Mouse (Mus musculus) adrenal gland, adult 2 months (tissue): ENCODE measurements around the gene 9930022D16Rik. TPM values are rescaled to one million over a fixed set of nuclear protein-coding genes. Genes with fewer than 3 reads are reported as not detected.

Experiments used
- DNase-seq: peaks from one replicate; pipeline ENCODE4 v3.0.0; 2021
- polyA plus RNA-seq: library from polyadenylated mRNA; depleted of rRNA; stranded (reverse); fragments of >200 nt; gene quantifications from 2 replicates; pipeline ENCODE4 v1.2.3, GENCODE M21; 2012
- total RNA-seq, 2 experiments: library from RNA; stranded (reverse); gene quantifications; 2 replicates each; pipeline ENCODE4 v1.2.3; 2021

Gene 9930022D16Rik
- total and polyA plus RNA-seq, 3 experiments, result not detected

GRCm38 (mm10) chr11:109417472-109418040 is 3.8 kb downstream of the 9930022D16Rik start:
- DNase-seq, result no peak

- no peak for DNase-seq
Observed at GRCm38 (mm10) chr11:109419461-109419860, 5.7 kb downstream of the 9930022D16Rik start.

- no peak for DNase-seq
Observed at GRCm38 (mm10) chr11:109419961-109420566, 6.3 kb downstream of the 9930022D16Rik start.

- DNase-seq, result no peak
Observed at GRCm38 (mm10) chr11:109420567-109420962, 6.8 kb downstream of the 9930022D16Rik start.

GRCm38 (mm10) chr11:109421205-109421604 is 7.5 kb downstream of the 9930022D16Rik start:
- DNase-seq, result no peak

GRCm38 (mm10) chr11:109422263-109422662 is 8.5 kb downstream of the 9930022D16Rik start:
- no peak for DNase-seq

GRCm38 (mm10) chr11:109423294-109423693 is 9.6 kb downstream of the 9930022D16Rik start:
- no peak for DNase-seq

GRCm38 (mm10) chr11:109425392-109426271 is 11.9 kb downstream of the 9930022D16Rik start, which contains the start of gene Amz2:
Gene Amz2 (plus strand): TSS chr11:109425946.
- DNase-seq, result peak; percentile 100

- DNase-seq, result no peak
Observed at GRCm38 (mm10) chr11:109426272-109426586, 12.5 kb downstream of the 9930022D16Rik start.

- no peak for DNase-seq
Observed at GRCm38 (mm10) chr11:109427353-109427752, 13.6 kb downstream of the 9930022D16Rik start.

- no peak for DNase-seq
Observed at GRCm38 (mm10) chr11:109434233-109434798, 20.6 kb downstream of the 9930022D16Rik start.

- DNase-seq, result no peak
Observed at GRCm38 (mm10) chr11:109436889-109437288, 23.2 kb downstream of the 9930022D16Rik start.

- DNase-seq, result no peak
Observed at GRCm38 (mm10) chr11:109439209-109439608, 25.5 kb downstream of the 9930022D16Rik start.

GRCm38 (mm10) chr11:109439829-109440340 is 26.2 kb downstream of the 9930022D16Rik start:
- peak; percentile 90 for DNase-seq

GRCm38 (mm10) chr11:109440641-109441040 is 26.9 kb downstream of the 9930022D16Rik start:
- DNase-seq, result no peak

- peak; percentile 38 for DNase-seq
Observed at GRCm38 (mm10) chr11:109441119-109441518, 27.4 kb downstream of the 9930022D16Rik start.

GRCm38 (mm10) chr11:109442166-109442730 is 28.5 kb downstream of the 9930022D16Rik start:
- DNase-seq, result no peak

GRCm38 (mm10) chr11:109443468-109444263 is 29.9 kb downstream of the 9930022D16Rik start:
- no peak for DNase-seq

GRCm38 (mm10) chr11:109444600-109444999 is 30.9 kb downstream of the 9930022D16Rik start:
- no peak for DNase-seq

- peak; percentile 36 for DNase-seq
Observed at GRCm38 (mm10) chr11:109445438-109446035, 31.8 kb downstream of the 9930022D16Rik start.

- DNase-seq, result no peak
Observed at GRCm38 (mm10) chr11:109451169-109451568, 37.5 kb downstream of the 9930022D16Rik start.
